Mouse (Mus musculus) neural tube, embryonic 14.5 days (tissue): ENCODE measurements at regions not wholly inside any gene's neighbourhood (a gene's known extent, or its start where the extent isn't known, plus 50 kb on each side); places are given as distances from the start of the nearest gene placed in this dataset.

Experiments used
- ATAC-seq: fragments of 200-750 bp; cut with Nextera tagmentation; 2 replicates; pipeline ENCODE4 v1.8.0; 2017; ENCODE audit warnings: low read depth, mild to moderate bottlenecking, moderate TSS enrichment, moderate library complexity
- H3K27ac ChIP-seq: fragments of 300-500 bp; sonication (generic); 2 replicates; pipeline ENCODE4 v1.5.1; 2014; ENCODE audit warnings: low read depth, mild to moderate bottlenecking, control low read depth, low read length, moderate library complexity, mixed read lengths
- H3K27me3 ChIP-seq: fragments of 300-500 bp; sonication (generic); 2 replicates; pipeline ENCODE4 v1.6.1; 2014; ENCODE audit warnings: low read length; ENCODE audit not compliant: control insufficient read depth, insufficient read depth
- H3K36me3 ChIP-seq: fragments of 300-500 bp; sonication (generic); 2 replicates; pipeline ENCODE4 v1.6.1; 2014; ENCODE audit warnings: low read length, mixed read lengths; ENCODE audit not compliant: control insufficient read depth, insufficient read depth
- H3K4me1 ChIP-seq: fragments of 300-500 bp; sonication (generic); 2 replicates; pipeline ENCODE4 v1.6.1; 2014; ENCODE audit warnings: low read length; ENCODE audit not compliant: control insufficient read depth, insufficient read depth
- H3K4me2 ChIP-seq: fragments of 300-500 bp; sonication (generic); 2 replicates; pipeline ENCODE4 v1.6.1; 2014; ENCODE audit warnings: mild to moderate bottlenecking, low read depth, low read length, control low read depth
- H3K4me3 ChIP-seq: fragments of 300-500 bp; sonication (generic); 2 replicates; pipeline ENCODE4 v1.5.1; 2014; ENCODE audit warnings: low read depth, low read length, control low read depth, mixed read lengths
- H3K9ac ChIP-seq: fragments of 300-500 bp; sonication (generic); replicated peaks from 2 replicates; pipeline ENCODE4 v1.6.1; 2014; ENCODE audit warnings: low read depth, mild to moderate bottlenecking, control low read depth, low read length, mixed read lengths
- H3K9me3 ChIP-seq: fragments of 300-500 bp; sonication (generic); 2 replicates; pipeline ENCODE4 v1.6.1; 2016; ENCODE audit warnings: low read length; ENCODE audit not compliant: control insufficient read depth
- WGBS: fragments of 180-500 bp; shearing (Covaris S2); extraction: QIAGEN DNeasy Blood & Tissue Kit; methylation state at CpG from one replicate; pipeline ENCODE4 v1.1.7; 2014; 5-methylcytosine and 5-hydroxymethylcytosine counted together

GRCm38 (mm10) chr14:25108701-25109290, 350.2 kb upstream of the Zmiz1 start:
- peak; percentile 94 for ATAC-seq
- Histone ChIP-seq H3K4me3 (no peak overlapping the region; the same call in 1 of the 2 replicates), H3K36me3 (no peaks in the 10 kb centered on the region), H3K27me3 (no peaks in the 10 kb centered on the region), H3K9me3 (no peaks in the 10 kb centered on the region), H3K27ac (peak overlapping the region; percentile 96), H3K4me1 (peaks cover 20% of the 10 kb centered on the region), H3K9ac (peak overlapping the region; percentile 47), H3K4me2 (peak overlapping the region; percentile 37)
- WGBS: 2% methylated on average over 8 of the region's 8 CpGs

DNA sequence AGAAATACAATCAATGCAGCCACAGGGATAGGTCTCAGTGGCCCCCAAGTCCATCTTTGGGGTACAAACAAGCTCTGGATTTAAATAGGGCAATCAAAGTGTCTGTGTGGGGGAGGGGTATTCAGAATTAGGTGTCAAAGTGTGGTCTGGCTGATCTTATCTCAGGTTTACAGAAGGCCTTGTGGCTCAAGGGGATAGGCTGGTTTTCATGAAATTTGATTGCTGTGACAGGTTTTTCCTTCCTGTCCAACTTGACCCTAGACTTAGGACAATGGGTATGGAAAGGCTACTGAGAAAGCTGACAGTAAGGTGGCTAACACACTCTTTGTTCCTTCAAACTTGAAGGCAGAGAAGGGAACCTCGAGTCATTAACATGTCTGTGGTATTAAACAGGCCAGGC, 349.3 kb upstream of the Zmiz1 start:
- WGBS: 41% methylated on average over 1 of the region's 1 CpGs
- Histone ChIP-seq H3K4me1 (peaks cover 20% of the 10 kb centered on the region), H3K27me3 (no peaks in the 10 kb centered on the region), H3K36me3 (no peaks in the 10 kb centered on the region), H3K4me3 (no peak overlapping the region), H3K9ac (no peak overlapping the region), H3K27ac (peak overlapping the region; percentile 96), H3K9me3 (no peaks in the 10 kb centered on the region), H3K4me2 (no peak overlapping the region)
- no peak for ATAC-seq

DNA sequence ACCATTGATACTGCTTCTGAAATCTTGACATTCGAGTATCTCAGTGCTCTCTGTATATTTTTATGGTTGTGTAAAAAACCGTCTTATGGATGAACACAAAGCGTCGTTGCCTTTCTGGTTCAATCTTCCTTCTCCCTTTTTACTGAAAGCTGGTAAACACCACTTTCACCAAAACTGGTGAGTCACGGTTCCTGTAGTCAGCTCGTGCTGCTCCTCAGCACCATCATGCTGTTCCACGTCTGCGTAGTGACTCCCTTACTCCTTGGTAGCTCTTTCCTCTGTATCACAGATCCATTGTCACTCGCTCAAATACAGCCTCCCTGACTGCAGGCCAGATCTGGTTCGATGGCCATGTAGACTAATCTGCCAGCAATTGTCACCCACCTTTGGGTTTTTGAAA, 346.2 kb upstream of the Zmiz1 start:
- WGBS: 89% methylated on average over 10 of the region's 10 CpGs
- H3K9me3 ChIP-seq: no peaks in the 10 kb centered on the region
- no peak overlapping the region for H3K4me2 ChIP-seq
- no peaks in the 10 kb centered on the region for H3K36me3 ChIP-seq
- H3K9ac ChIP-seq: no peak overlapping the region
- no peaks in the 10 kb centered on the region for H3K27me3 ChIP-seq
- no peak overlapping the region for H3K4me3 ChIP-seq
- no peak for ATAC-seq
- H3K4me1 ChIP-seq: peaks cover 15% of the 10 kb centered on the region
- no peak overlapping the region for H3K27ac ChIP-seq

DNA sequence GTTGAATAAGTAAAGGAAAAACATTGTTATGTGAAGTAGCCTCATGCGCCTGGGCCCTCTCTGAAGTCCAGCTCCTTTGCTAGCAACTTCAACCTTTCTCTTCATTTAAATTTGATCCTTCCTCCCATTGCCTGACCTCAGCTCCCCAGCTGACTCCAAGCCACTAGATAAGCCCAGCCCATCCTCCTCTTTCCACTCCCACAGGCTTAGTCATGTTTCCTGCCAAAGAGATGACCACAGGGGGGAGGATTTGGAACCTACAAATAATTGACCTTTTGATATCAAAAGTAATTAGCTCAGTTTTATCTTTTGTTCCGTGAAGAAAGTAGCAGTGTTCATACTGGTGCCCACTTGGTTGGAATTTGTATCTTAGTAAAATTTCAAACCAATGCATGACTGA, 345.7 kb upstream of the Zmiz1 start:
- ATAC-seq: no peak
- no peak overlapping the region for H3K9ac ChIP-seq
- no peaks in the 10 kb centered on the region for H3K36me3 ChIP-seq
- no peak overlapping the region for H3K27ac ChIP-seq
- WGBS: 93% methylated on average over 2 of the region's 2 CpGs
- no peaks in the 10 kb centered on the region for H3K27me3 ChIP-seq
- no peaks in the 10 kb centered on the region for H3K9me3 ChIP-seq
- peaks cover 10% of the 10 kb centered on the region for H3K4me1 ChIP-seq
- H3K4me3 ChIP-seq: no peak overlapping the region
- H3K4me2 ChIP-seq: no peak overlapping the region

DNA sequence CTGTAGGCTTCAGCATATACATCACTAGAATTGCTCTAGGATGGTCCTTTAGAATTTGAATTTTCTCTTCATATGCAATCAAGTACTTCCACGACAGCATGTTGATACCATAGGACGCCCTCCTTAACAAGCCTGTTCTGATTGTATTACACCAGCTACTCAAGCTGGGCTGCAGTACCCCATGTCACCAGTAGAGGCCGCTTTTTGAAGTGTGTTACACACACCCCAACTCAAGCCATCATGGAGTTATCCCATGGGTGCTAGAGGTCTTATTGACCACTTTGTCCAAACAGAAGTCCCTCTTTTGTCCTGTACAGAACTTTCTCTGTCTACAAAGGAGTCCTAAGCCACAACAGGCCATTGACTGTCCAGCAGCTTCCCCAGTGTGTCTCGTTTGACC, 342.6 kb upstream of the Zmiz1 start:
- 54% methylated on average over 4 of the region's 4 CpGs for WGBS
- H3K9me3 ChIP-seq: no peaks in the 10 kb centered on the region
- no peaks in the 10 kb centered on the region; the same call in 1 of the 2 replicates for H3K4me1 ChIP-seq
- no peak overlapping the region for H3K27ac ChIP-seq
- H3K36me3 ChIP-seq: no peaks in the 10 kb centered on the region
- no peak overlapping the region for H3K9ac ChIP-seq
- no peak overlapping the region for H3K4me3 ChIP-seq
- H3K4me2 ChIP-seq: no peak overlapping the region
- no peaks in the 10 kb centered on the region for H3K27me3 ChIP-seq
- no peak for ATAC-seq

- H3K27ac ChIP-seq: no peak overlapping the region
- 69% methylated on average over 4 of the region's 4 CpGs for WGBS
- H3K4me2 ChIP-seq: no peak overlapping the region
Measured at GRCm38 (mm10) chr14:25119999-25120398, 339.0 kb upstream of the Zmiz1 start.

DNA sequence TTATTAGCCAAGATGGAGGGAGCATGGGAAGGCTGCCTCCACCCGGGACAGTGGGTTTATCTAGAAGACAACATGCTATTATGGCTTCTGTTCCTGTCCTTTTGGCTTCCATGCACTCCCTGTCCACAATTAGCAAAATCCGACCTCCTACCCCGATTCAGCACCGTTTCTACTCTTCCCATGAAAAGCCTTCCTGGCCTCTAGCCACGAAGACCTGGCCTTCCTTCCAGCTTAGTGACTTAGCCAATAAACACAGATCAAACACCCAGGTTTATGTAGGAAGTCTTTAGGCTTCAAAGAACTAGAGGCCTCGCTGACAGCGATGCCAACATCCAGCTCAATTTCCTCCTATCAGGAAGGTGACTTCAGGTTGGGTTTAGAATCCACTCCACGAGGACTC, 338.5 kb upstream of the Zmiz1 start:
- Histone ChIP-seq H3K9ac (no peak overlapping the region), H3K4me2 (no peak overlapping the region), H3K27me3 (no peaks in the 10 kb centered on the region), H3K9me3 (no peaks in the 10 kb centered on the region), H3K27ac (no peak overlapping the region), H3K4me3 (no peak overlapping the region), H3K36me3 (no peaks in the 10 kb centered on the region), H3K4me1 (peaks cover 14% of the 10 kb centered on the region)
- WGBS: 52% methylated on average over 8 of the region's 8 CpGs
- ATAC-seq: no peak

More at GRCm38 (mm10) chr14:25119999-25120398, 339.0 kb upstream of the Zmiz1 start:
- ATAC-seq: no peak
- H3K9ac ChIP-seq: no peak overlapping the region
- no peaks in the 10 kb centered on the region for H3K36me3 ChIP-seq
- H3K27me3 ChIP-seq: no peaks in the 10 kb centered on the region
- H3K9me3 ChIP-seq: no peaks in the 10 kb centered on the region
- peaks cover 14% of the 10 kb centered on the region for H3K4me1 ChIP-seq
- H3K4me3 ChIP-seq: no peak overlapping the region

- Histone ChIP-seq H3K4me1 (peaks cover 33% of the 10 kb centered on the region), H3K27ac (peak overlapping the region; percentile 49; the same call in 1 of the 2 replicates), H3K27me3 (no peaks in the 10 kb centered on the region), H3K9ac (no peak overlapping the region), H3K9me3 (no peaks in the 10 kb centered on the region), H3K4me3 (no peak overlapping the region), H3K4me2 (no peak overlapping the region), H3K36me3 (no peaks in the 10 kb centered on the region)
- 69% methylated on average over 13 of the region's 13 CpGs for WGBS
- no peak for ATAC-seq
Measured at GRCm38 (mm10) chr14:25122971-25123535, 335.9 kb upstream of the Zmiz1 start.

GRCm38 (mm10) chr14:25123541-25124337, 335.2 kb upstream of the Zmiz1 start:
- Histone ChIP-seq H3K9ac (no peak overlapping the region), H3K4me2 (no peak overlapping the region), H3K9me3 (no peaks in the 10 kb centered on the region), H3K4me3 (no peak overlapping the region), H3K27ac (peak overlapping the region; percentile 49), H3K36me3 (no peaks in the 10 kb centered on the region), H3K27me3 (no peaks in the 10 kb centered on the region), H3K4me1 (peaks cover 38% of the 10 kb centered on the region)
- 23% methylated on average over 18 of the region's 18 CpGs for WGBS
- peak; percentile 36; the same call in 1 of the 2 replicates for ATAC-seq
